Mouse (Mus musculus) megakaryocyte, embryonic 14.5 days (primary cell): ENCODE measurements around the gene Msrb3. TPM values are rescaled to one million over a fixed set of nuclear protein-coding genes. Genes with fewer than 3 reads are reported as not detected.
A peak's percentile ranks its signal among the peaks of the same experiment; 100 is the strongest.

Experiments used
- H3K27me3 ChIP-seq: replicated peaks from 2 replicates; pipeline ENCODE3; 2012; ENCODE audit warnings: inconsistent platforms
- H3K36me3 ChIP-seq: replicated peaks from 2 replicates; pipeline ENCODE3; 2012; ENCODE audit warnings: low read length, inconsistent platforms, mixed read lengths
- H3K4me1 ChIP-seq: 2 replicates; pipeline ENCODE4 v1.6.1; 2012; ENCODE audit warnings: inconsistent platforms
- H3K4me3 ChIP-seq: replicated peaks from 2 replicates; pipeline ENCODE3; 2012; ENCODE audit warnings: moderate library complexity, mild to moderate bottlenecking, inconsistent platforms
- H3K9me3 ChIP-seq: 2 replicates; pipeline ENCODE4 v1.6.1; 2012; ENCODE audit warnings: inconsistent platforms
- FLI1 ChIP-seq: IDR thresholded peaks from 2 replicates; pipeline ENCODE4 v1.6.1; 2012; ENCODE audit warnings: low read length, inconsistent platforms, mixed read lengths
- GATA1 ChIP-seq: IDR thresholded peaks from 3 replicates; pipeline ENCODE4 v1.6.1; 2012; ENCODE audit warnings: mixed read lengths, low read length, inconsistent platforms, borderline replicate concordance
- polyA plus RNA-seq: library from polyadenylated mRNA; stranded (reverse); fragments of >175 nt; gene quantifications from 2 replicates; pipeline ENCODE4 v1.2.3, GENCODE M21; 2012; ENCODE audit warnings: low replicate concordance; ENCODE audit not compliant: insufficient read depth

Msrb3 gene
- polyA plus RNA-seq, 1 experiment: 0.03 TPM

GRCm38 (mm10) chr10:120851196-120851781, 47.6 kb downstream of the Msrb3 start:
- 0 out of 2 replicates have a peak, but pooled peaks cover 2% of the 10 kb centered on the region for H3K9me3 ChIP-seq
- no peak for TF ChIP-seq GATA1
- no peak for TF ChIP-seq FLI1
- no peaks in the 10 kb centered on the region for H3K36me3 ChIP-seq
- no peaks in the 10 kb centered on the region for H3K4me1 ChIP-seq
- H3K4me3 ChIP-seq: peak overlapping the region; percentile 76
- H3K27me3 ChIP-seq: peaks cover 9% of the 10 kb centered on the region

- no peaks in the 10 kb centered on the region for H3K36me3 ChIP-seq
- no peak overlapping the region for H3K4me3 ChIP-seq
- H3K27me3 ChIP-seq: peaks cover 9% of the 10 kb centered on the region
- 0 out of 2 replicates have a peak, but pooled peaks cover 2% of the 10 kb centered on the region for H3K9me3 ChIP-seq
- TF ChIP-seq FLI1: no peak
- no peak for TF ChIP-seq GATA1
- no peaks in the 10 kb centered on the region for H3K4me1 ChIP-seq
Observed at GRCm38 (mm10) chr10:120850391-120851195, 48.3 kb downstream of the Msrb3 start.

GRCm38 (mm10) chr10:120848677-120849076, 50.2 kb downstream of the Msrb3 start:
- Histone ChIP-seq H3K9me3 (0 out of 2 replicates have a peak, but pooled peaks cover 2% of the 10 kb centered on the region), H3K4me1 (no peaks in the 10 kb centered on the region), H3K4me3 (no peak overlapping the region), H3K27me3 (peaks cover 8% of the 10 kb centered on the region), H3K36me3 (no peaks in the 10 kb centered on the region)
- TF ChIP-seq GATA1 (no peak), FLI1 (no peak)

- Histone ChIP-seq H3K4me3 (no peak overlapping the region), H3K4me1 (no peaks in the 10 kb centered on the region), H3K27me3 (peaks cover 3% of the 10 kb centered on the region), H3K36me3 (no peaks in the 10 kb centered on the region), H3K9me3 (0 out of 2 replicates have a peak, but pooled peaks cover 2% of the 10 kb centered on the region)
- TF ChIP-seq FLI1 (no peak), GATA1 (no peak)
Observed at GRCm38 (mm10) chr10:120847785-120848184, 51.1 kb downstream of the Msrb3 start.

GRCm38 (mm10) chr10:120839966-120840365, 58.9 kb downstream of the Msrb3 start:
- no peaks in the 10 kb centered on the region for H3K4me1 ChIP-seq
- no peak for TF ChIP-seq GATA1
- no peak for TF ChIP-seq FLI1
- H3K4me3 ChIP-seq: no peak overlapping the region
- H3K9me3 ChIP-seq: 0 out of 2 replicates have a peak, but pooled peaks cover 3% of the 10 kb centered on the region
- no peaks in the 10 kb centered on the region for H3K36me3 ChIP-seq
- no peaks in the 10 kb centered on the region for H3K27me3 ChIP-seq

- H3K9me3 ChIP-seq: 0 out of 2 replicates have a peak, but pooled peaks cover 3% of the 10 kb centered on the region
- H3K36me3 ChIP-seq: no peaks in the 10 kb centered on the region
- H3K4me3 ChIP-seq: no peak overlapping the region
- TF ChIP-seq FLI1: no peak
- TF ChIP-seq GATA1: no peak
- no peaks in the 10 kb centered on the region for H3K4me1 ChIP-seq
- H3K27me3 ChIP-seq: no peaks in the 10 kb centered on the region
Observed at GRCm38 (mm10) chr10:120834531-120834930, 64.4 kb downstream of the Msrb3 start.

- 0 out of 2 replicates have a peak, but pooled peaks cover 3% of the 10 kb centered on the region for H3K9me3 ChIP-seq
- TF ChIP-seq GATA1: no peak
- no peak for TF ChIP-seq FLI1
- H3K4me1 ChIP-seq: no peaks in the 10 kb centered on the region
- H3K36me3 ChIP-seq: no peaks in the 10 kb centered on the region
- H3K27me3 ChIP-seq: no peaks in the 10 kb centered on the region
- H3K4me3 ChIP-seq: no peak overlapping the region
Observed at GRCm38 (mm10) chr10:120833836-120834235, 65.1 kb downstream of the Msrb3 start.

GRCm38 (mm10) chr10:120827761-120828160, 71.1 kb downstream of the Msrb3 start:
- no peaks in the 10 kb centered on the region for H3K36me3 ChIP-seq
- H3K27me3 ChIP-seq: no peaks in the 10 kb centered on the region
- peaks cover 2% of the 10 kb centered on the region; the same call in 1 of the 2 replicates for H3K4me1 ChIP-seq
- no peaks in the 10 kb centered on the region for H3K9me3 ChIP-seq
- no peak for TF ChIP-seq FLI1
- TF ChIP-seq GATA1: no peak
- H3K4me3 ChIP-seq: no peak overlapping the region

GRCm38 (mm10) chr10:120826795-120827669, 71.9 kb downstream of the Msrb3 start:
- peaks cover 2% of the 10 kb centered on the region; the same call in 1 of the 2 replicates for H3K4me1 ChIP-seq
- no peak overlapping the region for H3K4me3 ChIP-seq
- H3K9me3 ChIP-seq: no peaks in the 10 kb centered on the region
- no peaks in the 10 kb centered on the region for H3K36me3 ChIP-seq
- H3K27me3 ChIP-seq: no peaks in the 10 kb centered on the region
- no peak for TF ChIP-seq GATA1
- no peak for TF ChIP-seq FLI1
